ENCODE assay signal across 11 mouse cellular contexts in genomic region chr16:64332195-64332886, GRCm38 (mm10).
DNase-seq lines count a peak whose midpoint lies in the region; ATAC-seq lines count a peak whose summit lies in the region.
"Had no signal": no experiment of that assay in that cellular context is flagged by ENCODE, and none has a peak within 500 bp of the region (broad histone marks: within the 10 kb centered on the region; RNA-seq: fewer than 3 reads in every experiment).

No protein-coding gene starts in this region.

- no peaks in the 10 kb centered on the region for H3K36me3 ChIP-seq in forebrain, embryonic 14.5 days (ENCODE audit: control insufficient read depth, insufficient read depth, low read length)
- H3K36me3 ChIP-seq in heart, embryonic 11.5 days (ENCODE audit: control insufficient read depth, insufficient read depth, low read length): no peaks in the 10 kb centered on the region
- H3K36me3 ChIP-seq: embryonic facial prominence, embryonic 15.5 days; G1E; liver, embryonic 15.5 days had no signal

- no peaks in the 10 kb centered on the region for H3K27me3 ChIP-seq in forebrain, embryonic 14.5 days (replicated peaks; ENCODE audit: control insufficient read depth, insufficient read depth, low read length)
- no peaks in the 10 kb centered on the region for H3K27me3 ChIP-seq in heart, embryonic 11.5 days (ENCODE audit: control insufficient read depth, insufficient read depth, low read length)
- H3K27me3 ChIP-seq: embryonic facial prominence, embryonic 15.5 days; liver, embryonic 15.5 days had no signal

- peak; percentile 26 to 37 for DNase-seq in right cerebral cortex, postnatal 10 days (ENCODE audit: low spot score in 2 of 2)
- DNase-seq in right cerebral cortex, postnatal 14 days: no peak
- peak; percentile 86 for DNase-seq in forebrain, embryonic 14.5 days (ENCODE audit: low spot score)
- DNase-seq in layer of hippocampus, adult 9-11 months: peak; percentile 60
- no peak for DNase-seq in lung, postnatal 25 days (ENCODE audit: low spot score)
- DNase-seq: adrenal gland, postnatal 10 days had no signal

- H3K27ac ChIP-seq in forebrain, embryonic 14.5 days (ENCODE audit: low read depth, low read length): peak overlapping the region; percentile 17
- no peak overlapping the region for H3K27ac ChIP-seq in heart, embryonic 11.5 days (ENCODE audit: low read depth, low read length)
- H3K27ac ChIP-seq: embryonic facial prominence, embryonic 15.5 days; liver, embryonic 15.5 days had no signal

- H3K9ac ChIP-seq in forebrain, embryonic 14.5 days (ENCODE audit: low read length): no peak overlapping the region
- no peak overlapping the region for H3K9ac ChIP-seq in heart, embryonic 11.5 days (ENCODE audit: low read depth, low read length)
- H3K9ac ChIP-seq: embryonic facial prominence, embryonic 15.5 days; liver, embryonic 15.5 days had no signal

- WGBS in forebrain, embryonic 14.5 days: 41% methylated on average over 8 of the region's 8 CpGs
- WGBS in heart, embryonic 11.5 days (ENCODE audit: insufficient replicate concordance): 84% methylated on average over 8 of the region's 8 CpGs

- no peak overlapping the region for H3K4me3 ChIP-seq in forebrain, embryonic 14.5 days (ENCODE audit: low read depth, low read length)
- H3K4me3 ChIP-seq in heart, embryonic 11.5 days (ENCODE audit: low read depth, low read length): no peak overlapping the region
- H3K4me3 ChIP-seq: embryonic facial prominence, embryonic 15.5 days; liver, embryonic 15.5 days had no signal

- H3K4me1 ChIP-seq in forebrain, embryonic 14.5 days (ENCODE audit: control insufficient read depth, insufficient read depth, low read length): peaks cover 3% of the 10 kb centered on the region; the same call in 1 of the 2 replicates
- H3K4me1 ChIP-seq in heart, embryonic 11.5 days (ENCODE audit: control insufficient read depth, insufficient read depth, low read length): no peaks in the 10 kb centered on the region
- H3K4me1 ChIP-seq: embryonic facial prominence, embryonic 15.5 days; liver, embryonic 15.5 days had no signal

- H3K9me3 ChIP-seq in forebrain, embryonic 14.5 days (replicated peaks; ENCODE audit: control insufficient read depth, low read length): no peaks in the 10 kb centered on the region
- no peaks in the 10 kb centered on the region for H3K9me3 ChIP-seq in heart, embryonic 11.5 days (replicated peaks; ENCODE audit: control insufficient read depth, low read length)
- H3K9me3 ChIP-seq: embryonic facial prominence, embryonic 15.5 days; G1E; liver, embryonic 15.5 days had no signal

- no peak overlapping the region for H3K4me2 ChIP-seq in forebrain, embryonic 14.5 days (ENCODE audit: low read length)
- H3K4me2 ChIP-seq in heart, embryonic 11.5 days: no peak overlapping the region
- H3K4me2 ChIP-seq: embryonic facial prominence, embryonic 15.5 days; liver, embryonic 15.5 days had no signal

- ATAC-seq in forebrain, embryonic 14.5 days: peak; percentile 83
- no peak for ATAC-seq in inflammation-experienced regulatory T-cells, adult 6 months
- no peak for ATAC-seq in heart, embryonic 11.5 days (replicated peaks; ENCODE audit: insufficient number of reproducible peaks, low FRiP score, low TSS enrichment)

Comparison
In these comparisons a context has a peak if more than half of its experiments do, and no peak if none do; other contexts are left out.
1. DNase-seq: peak in right cerebral cortex, postnatal 10 days (2 of 2), forebrain, embryonic 14.5 days (single experiment) and layer of hippocampus, adult 9-11 months (single experiment); none in right cerebral cortex, postnatal 14 days (single experiment) and lung, postnatal 25 days (single experiment).